Mouse (Mus musculus) ovary, postnatal 10 days (tissue): ENCODE data around the gene Ahnak2.
A peak's percentile ranks its signal among the peaks of the same experiment; 100 is the strongest.
"Not testable (repeated sequence)": the region's sequence is repeated elsewhere in the genome, so short reads cannot be mapped to it uniquely, and the experiment has no call there.

Source experiments
- DNase-seq: peaks from one replicate; pipeline ENCODE4 v3.0.0; 2022; ENCODE audit warnings: low spot score

Gene Ahnak2

DNA sequence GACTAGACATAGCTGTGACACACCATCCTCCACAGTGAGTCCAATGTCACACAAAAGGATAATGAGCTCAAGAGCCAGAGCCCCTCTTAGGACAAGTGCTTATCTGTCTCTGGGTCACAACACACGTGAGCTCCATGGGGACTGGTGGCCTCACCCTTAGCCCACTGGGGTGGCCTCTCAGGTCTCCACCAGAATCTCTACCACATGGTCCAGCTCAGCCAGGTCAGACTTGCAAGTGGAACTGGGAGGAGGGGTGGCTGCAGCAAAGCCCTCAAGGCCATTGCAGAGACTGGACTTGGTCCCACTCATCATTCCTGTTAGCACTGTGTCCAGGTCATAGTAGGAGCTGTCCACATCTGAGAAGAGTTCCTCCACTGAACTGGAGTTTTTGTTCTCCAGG lies 18.8 kb upstream of the Ahnak2 start:
- DNase-seq = no peak

DNA sequence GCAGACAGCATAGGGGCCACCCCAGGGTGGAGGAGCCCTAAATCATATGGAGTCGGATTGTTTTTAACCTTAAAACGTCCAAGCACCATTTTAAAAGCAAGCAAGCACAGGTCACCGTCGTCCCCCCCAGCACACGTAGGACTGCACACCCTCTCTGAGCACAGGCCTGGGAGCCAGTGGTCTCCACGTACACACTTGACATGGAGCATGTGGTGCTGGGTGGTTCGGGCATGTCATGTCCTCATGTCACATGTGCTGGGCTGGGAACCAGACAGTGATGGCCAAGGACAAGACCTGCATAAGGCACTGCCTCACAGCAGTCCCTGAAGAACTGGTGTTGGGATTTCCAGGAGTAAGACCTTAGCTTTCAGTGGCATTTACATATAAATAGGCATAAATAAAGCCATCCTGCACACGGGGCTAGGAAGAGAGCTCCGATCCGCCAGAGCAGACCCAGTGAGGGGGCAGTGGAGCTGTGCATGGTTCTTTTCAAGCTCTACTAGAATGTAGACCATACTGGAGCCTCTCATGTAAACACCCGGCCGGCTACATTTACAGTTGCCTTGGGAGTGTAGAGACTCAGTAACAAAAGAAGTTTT lies 18.0 kb upstream of the Ahnak2 start:
- no peak for DNase-seq

DNA sequence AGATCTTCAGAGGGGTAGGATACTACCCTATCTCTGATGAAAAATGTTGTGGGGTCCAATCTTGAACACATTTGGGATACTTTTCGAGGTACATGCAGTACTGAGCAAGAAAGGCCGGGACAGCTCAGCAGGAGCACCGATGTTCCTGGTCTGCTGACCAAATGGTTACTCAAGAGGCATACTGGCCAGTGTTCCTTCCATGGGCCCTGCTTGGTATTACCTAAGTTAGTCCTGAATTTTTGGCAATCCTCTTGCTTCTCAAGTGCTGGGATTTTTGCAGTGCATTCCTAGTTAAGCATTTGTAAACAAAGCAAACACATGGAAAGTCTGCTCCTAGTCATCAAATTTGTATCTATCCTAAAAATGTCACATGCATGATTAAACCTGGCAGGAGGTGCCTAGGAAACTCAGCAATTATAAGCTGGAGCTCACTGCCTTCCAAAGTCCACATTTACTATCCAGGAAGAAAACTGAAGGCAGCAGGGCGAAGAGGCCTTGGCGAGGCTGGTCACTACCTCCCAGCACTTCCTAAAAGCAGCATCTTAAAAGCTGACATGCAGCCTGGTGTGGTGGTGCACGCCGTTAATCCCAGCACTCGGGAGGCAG lies 16.7 kb upstream of the Ahnak2 start:
- DNase-seq = no peak

DNA sequence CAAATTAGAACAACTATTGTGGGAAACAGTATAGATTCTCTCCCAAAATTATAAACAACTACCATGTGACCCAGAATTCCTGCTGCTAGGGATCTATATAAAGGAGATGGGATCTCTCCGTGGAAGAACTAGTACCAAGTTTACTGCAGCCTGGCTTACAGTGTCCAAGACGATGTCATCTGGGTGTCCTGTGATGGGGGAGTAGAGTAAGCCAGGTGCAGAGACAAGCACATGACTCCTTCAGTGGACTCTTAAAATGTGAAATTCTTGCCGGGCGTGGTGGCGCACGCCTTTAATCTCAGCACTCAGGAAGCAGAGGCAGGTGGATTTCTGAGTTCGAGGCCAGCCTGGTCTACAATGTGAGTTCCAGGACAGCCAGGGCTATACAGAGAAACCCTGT lies 14.4 kb upstream of the Ahnak2 start:
- not testable (repeated sequence) for DNase-seq

GRCm38 (mm10) chr12:112816294-112816693 lies 13.8 kb upstream of the Ahnak2 start:
- DNase-seq = no peak

DNA sequence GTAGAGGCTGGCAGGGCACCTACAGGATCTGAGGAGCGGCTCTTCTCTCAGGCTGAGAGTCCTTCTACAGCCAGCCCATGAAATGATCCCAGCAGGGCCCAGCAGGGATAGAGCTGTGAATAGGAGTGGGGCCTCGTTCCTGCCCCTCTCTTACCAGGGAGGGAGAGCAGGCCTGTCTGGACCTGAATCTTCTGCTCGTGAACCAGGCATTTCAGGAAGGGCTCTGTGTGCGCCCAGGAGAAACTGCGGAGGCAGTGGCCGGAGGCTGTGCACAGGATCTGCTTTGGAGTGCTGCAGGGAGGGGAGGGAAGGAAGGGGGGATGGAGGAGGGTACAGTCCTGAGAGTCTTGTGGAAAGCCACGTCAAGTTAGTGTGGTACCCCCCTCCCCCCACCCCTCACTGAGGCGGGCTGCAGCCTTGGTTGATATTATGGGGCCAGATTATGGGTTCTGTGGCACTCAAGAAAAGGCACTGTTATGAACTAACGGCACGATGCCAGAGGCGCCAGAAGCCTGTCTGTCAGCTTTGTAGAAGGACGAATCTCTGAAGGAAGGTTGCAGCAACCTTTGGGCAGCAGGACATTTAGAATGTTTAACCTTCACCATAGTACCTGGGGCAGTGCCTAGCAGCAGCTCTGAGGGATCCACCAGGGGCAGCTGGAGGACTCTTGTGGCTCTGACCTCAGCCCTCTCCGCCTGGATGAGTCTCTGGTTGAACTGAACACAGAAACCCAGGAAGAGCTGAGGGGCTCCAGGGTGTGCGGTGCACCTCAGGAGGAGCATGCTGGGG lies 12.4 kb upstream of the Ahnak2 start:
- no peak for DNase-seq

DNA sequence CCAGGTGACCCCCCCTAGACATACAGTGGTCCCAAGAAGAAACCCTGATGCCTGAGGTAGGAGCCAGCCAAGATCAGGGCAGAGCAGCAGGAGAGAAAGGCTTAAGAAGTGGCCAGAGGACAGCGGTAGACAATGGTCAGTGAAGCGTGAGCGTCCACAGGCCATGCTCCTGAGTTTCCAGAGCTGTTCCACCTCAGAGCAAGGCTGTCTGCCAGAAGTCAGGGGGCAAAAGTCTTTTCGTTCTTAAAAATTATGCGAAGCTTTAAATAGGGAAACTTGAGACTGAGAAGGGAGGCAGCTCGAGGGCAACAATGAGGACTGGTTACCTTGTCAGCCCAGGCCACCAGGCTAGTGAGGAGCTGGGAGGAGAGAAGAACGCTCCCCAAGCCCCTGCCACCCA lies 10.9 kb upstream of the Ahnak2 start:
- no peak for DNase-seq

- DNase-seq = no peak
These were observed 7.8 kb upstream of the Ahnak2 start for GRCm38 (mm10) chr12:112810092-112810885.

DNA sequence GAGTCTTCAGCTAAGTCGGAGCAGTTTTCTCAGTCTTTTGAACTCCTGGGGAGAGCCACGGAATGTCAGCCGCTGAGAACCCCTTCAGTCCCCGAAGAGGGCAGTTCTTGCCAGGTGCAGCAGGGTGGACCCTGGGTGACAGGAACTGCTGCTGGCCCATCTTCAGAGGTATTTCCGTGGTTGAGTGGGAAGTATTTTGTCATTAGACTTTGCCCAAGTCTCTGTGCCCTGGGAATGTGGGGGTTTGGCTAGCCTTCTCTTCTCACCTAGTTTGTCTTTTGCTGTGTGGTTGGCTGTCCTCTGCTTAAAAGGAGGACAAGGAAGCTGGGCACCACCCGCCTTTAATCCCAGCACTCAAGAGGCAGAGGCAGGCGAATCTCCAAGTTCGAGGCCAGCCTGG lies 7.2 kb upstream of the Ahnak2 start:
- DNase-seq = no peak

DNA sequence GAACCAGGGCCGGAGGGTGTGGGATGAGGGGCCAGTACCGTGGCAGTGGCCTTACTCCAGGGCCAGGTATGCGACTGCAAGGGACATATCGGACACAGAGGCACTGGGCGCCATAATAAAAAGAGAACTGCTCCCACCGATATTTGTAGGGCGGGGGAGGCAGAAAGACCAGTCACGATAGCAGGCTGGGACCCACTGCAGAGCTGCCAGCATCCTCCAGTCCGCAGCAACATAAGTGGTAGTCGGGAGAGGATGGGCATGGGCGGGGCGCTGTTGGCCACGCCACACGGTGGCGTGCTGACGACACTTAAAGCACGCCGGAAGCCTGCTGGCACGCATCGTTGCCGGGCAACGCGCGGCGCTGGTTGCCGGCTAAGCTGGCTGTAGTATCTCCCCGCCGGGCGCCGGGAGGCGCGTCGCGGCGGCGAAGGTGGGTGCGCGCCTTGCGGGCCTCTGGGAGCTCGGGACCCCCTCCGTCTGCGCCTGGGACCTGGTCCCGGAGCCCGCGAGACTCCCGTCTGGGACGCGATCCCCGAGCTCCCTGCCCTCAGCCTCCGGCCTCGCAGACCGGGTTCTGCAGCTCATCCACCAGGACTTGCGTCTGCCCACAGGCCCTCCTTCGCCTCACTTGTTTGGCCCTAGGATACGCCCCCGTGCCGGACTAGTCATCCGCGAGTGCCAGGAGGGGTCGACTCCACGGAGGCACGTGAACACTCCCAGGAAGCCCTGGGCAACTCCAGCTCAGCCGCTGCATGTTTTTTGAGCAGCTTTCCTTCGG lies 6.3 kb upstream of the Ahnak2 start, which contains the start of gene Clba1:
Gene Clba1, plus strand, starts transcription at position 351 of the 778 bp plus-strand sequence.
- DNase-seq = peak; percentile 76

DNA sequence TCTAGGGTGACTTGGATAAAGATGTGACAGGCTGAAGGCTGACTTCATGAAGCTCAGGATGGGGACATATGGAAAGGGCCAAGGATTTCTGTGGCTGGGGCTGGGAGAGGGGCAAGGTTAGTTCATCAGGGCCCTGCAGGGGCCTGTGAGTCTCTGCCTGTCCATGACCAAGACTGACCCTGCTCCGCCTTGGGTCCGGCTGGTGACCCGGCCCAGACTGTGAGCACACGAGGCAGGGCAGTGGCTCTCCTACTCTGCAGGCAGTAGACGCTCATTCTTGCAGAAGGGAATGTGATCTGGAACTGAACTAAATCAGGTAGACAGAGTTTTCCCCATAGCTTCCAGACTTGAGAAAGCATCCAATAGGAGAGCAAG lies 5.7 kb upstream of the Ahnak2 start:
- DNase-seq = no peak

DNA sequence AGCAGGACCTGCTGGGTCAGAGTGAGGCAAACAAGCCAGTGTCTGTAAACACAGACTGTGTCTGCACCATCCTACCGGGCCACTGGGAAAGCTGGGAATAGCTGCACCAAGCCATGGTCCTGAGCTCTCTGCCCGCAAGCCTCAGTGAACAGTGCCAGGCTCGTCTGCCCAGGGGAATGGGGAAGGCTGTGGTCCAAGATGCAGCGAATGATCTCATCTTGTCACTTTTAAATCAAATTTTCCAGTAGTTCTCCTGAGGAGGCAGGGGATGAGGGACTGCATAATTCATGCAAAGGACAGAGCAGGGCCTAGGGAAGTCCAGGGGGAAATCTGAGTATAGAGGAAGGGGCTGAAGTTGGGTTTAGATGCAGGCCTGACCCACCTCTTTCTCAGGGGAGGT lies 5.3 kb upstream of the Ahnak2 start:
- DNase-seq = no peak

DNA sequence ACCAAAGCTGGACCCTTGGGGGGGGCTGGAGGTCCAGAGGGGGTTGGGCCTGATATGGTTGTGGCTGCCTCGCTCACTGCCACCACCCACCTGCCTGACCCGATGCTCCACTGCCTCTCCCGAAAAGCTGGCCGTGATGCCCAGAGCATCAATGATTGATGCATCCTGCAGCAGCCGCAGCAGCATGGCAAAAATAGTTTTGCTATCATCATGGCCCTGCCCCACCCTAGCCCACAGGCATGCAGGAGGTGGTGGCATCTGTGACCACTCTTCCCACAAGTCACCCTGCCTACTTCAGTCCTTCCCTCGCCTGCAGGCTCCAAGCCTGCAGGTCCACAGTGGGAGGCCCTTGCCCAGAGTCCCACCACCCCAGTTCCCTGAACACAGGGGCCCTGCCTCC lies 3.6 kb upstream of the Ahnak2 start:
- DNase-seq = no peak

DNA sequence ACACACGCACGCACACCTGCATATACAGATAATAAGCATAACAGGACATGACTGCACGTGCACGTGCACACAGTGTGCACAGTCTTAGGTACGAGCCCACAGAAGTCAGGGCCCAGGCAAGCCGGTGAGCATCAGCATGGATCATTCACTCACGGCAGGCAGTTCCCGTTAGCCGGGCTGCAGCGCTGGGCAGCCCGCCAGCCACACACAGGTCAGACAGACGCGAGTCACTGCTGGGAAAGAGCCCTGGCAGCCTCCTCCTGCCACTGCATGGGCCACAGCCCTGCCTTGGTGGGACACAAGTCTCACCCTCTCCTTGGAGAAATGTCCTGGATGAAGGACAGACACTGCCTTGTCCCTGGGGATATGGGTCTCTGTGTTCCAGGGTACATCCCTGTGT lies 1.6 kb upstream of the Ahnak2 start:
- no peak for DNase-seq

DNA sequence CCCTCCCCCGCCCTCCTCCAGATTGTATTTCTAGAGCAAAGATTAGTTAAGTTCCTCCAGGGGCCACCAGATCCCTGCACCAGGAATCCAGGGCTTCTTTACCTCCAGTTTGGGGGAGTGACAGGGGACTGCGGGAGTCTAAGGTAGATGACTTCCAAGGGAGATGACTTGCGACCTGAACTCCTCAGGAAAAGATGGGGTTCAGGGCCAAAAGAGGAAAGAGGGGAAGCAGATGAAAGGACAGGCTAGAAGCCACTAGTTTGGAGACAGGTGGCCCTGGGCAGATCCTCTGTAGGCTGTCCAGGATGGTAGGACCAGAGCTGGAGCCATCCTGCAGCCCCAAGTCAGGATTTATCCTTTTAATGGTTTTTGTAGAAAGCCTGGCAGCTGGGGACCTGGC lies 460 bp upstream of the Ahnak2 start:
- no peak for DNase-seq

DNA sequence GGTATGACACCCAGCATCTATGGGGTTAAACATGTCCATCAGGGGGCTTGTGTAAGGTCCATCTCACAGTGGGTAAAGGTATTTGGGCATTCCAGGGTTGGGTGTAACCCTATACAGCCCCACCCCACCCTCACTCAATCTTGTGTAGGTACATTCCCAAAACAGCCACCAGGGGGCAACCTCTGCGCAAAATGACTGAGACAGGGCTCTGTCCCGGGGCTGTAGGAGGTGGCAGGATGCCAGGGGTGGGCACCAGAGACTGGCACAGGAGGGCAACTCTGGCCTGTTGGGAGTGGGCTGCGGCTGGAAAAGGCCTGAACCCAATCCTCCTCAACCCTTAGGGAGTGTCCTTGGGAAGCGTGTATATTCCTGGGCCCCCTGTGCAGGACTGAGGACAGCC lies 2.0 kb downstream of the Ahnak2 start:
- DNase-seq = no peak

DNA sequence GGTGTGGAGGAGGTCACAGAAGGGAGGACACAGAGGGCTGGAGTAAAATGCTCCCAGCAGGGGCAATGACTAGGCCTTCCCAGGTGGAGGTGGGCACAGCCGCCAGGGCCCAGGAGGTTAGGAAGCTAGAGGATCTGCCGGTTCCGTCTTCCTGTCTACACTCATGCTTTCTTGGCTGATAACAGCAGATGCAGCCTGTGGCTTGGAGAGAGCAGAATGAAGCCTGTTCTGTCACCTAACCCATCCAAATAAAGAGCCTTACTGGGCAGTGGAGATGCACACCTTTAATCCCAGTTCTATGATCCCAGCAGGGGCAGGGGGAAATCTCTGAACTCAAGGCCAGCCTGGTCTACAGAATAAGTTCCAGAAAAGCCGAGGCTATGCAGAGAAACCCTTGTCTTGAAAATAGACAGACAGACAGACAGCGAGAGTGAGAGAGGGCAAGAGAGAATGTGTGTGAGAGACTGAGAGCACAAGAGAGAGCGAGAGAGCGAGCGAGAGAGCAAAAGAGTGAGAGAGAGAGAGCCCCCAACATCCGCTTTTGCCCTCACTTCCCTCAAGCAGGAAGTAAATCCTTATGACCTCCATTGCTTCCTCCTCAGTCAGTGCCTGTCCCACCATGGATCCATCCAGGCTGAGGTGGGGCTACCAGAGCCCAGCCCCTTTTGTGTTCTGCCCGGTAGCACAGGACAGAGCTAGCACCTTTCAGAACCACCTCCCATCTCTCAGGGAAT lies 3.1 kb downstream of the Ahnak2 start:
- DNase-seq = no peak

DNA sequence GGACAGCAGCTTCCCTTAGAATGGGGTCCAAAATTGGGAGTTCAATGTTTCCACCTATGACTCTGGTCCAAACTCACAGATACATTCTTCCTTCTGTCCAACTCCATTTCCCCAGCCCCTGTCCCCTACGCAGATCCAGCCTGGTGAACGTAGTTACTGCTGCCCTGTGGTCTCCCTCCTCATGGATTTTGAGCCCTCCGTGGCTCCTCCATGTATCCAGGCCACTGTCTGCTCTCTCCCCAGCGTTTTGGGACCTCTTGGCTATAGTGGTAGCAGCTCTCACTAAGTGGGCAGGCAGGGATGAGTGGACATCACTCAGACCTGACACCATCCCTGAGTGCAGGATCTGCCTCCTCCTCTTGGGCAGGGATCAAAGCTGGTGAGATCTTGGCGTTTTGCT lies 3.7 kb downstream of the Ahnak2 start:
- no peak for DNase-seq

DNA sequence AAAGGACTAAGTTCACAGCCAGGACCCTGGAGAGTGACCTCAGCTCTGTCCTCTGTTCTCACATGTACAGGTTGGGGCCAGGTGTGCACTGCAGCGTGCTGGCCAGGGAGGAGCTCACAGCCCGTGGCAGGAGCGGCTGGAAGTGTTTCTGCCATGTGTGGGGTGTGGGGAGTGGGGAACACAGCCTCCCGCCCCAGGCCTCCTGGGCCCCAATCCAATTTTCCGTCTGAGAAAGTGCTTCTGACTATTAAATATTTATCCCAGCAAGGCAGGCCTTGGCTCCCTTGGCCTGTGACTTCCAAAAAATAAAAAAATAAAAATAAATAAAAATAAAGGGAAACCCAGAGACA lies 4.2 kb downstream of the Ahnak2 start:
- no peak for DNase-seq

- DNase-seq = no peak
These were observed 4.7 kb downstream of the Ahnak2 start for GRCm38 (mm10) chr12:112797672-112798331.
